Mouse (Mus musculus) c-Kit-positive CD71-positive TER-119-negative erythroid progenitor cells, embryonic 14.5 days (primary cell): Measurements from ENCODE around the gene Chsy1.

ENCODE experiments used
- DNase-seq: peaks from one replicate; pipeline ENCODE4 v3.0.0-alpha.2; 2013; ENCODE audit warnings: low read depth

Gene Chsy1

GRCm38 (mm10) chr7:66108961-66109854 is at the start of gene Chsy1:
Gene Chsy1 (plus strand): TSS chr7:66109515.
- peak; percentile 81 for DNase-seq

GRCm38 (mm10) chr7:66060066-66060956 is 49.0 kb upstream of the Chsy1 start:
- peak; percentile 78 for DNase-seq

DNA sequence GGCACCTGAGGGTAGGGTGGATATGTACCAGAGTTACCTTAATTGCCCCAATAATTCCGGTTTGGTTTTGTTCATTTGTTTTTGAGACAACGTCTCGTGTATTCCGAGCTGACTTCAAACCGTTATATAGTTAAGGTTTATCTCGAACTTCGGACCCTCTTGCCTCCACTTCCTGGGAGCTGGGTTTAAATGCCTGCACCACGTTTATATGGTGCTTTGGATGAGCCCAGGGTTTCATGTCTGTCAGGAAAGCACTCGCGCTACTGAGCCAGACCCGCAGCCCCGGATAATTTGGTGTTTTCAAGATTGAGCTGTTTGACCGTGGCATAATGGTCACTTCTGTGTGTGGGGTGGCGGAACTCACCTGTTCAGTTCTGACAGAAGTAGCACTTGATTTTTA is 48.3 kb upstream of the Chsy1 start:
- peak; percentile 17 for DNase-seq

GRCm38 (mm10) chr7:66076411-66076810 is 32.9 kb upstream of the Chsy1 start:
- DNase-seq: no peak

DNA sequence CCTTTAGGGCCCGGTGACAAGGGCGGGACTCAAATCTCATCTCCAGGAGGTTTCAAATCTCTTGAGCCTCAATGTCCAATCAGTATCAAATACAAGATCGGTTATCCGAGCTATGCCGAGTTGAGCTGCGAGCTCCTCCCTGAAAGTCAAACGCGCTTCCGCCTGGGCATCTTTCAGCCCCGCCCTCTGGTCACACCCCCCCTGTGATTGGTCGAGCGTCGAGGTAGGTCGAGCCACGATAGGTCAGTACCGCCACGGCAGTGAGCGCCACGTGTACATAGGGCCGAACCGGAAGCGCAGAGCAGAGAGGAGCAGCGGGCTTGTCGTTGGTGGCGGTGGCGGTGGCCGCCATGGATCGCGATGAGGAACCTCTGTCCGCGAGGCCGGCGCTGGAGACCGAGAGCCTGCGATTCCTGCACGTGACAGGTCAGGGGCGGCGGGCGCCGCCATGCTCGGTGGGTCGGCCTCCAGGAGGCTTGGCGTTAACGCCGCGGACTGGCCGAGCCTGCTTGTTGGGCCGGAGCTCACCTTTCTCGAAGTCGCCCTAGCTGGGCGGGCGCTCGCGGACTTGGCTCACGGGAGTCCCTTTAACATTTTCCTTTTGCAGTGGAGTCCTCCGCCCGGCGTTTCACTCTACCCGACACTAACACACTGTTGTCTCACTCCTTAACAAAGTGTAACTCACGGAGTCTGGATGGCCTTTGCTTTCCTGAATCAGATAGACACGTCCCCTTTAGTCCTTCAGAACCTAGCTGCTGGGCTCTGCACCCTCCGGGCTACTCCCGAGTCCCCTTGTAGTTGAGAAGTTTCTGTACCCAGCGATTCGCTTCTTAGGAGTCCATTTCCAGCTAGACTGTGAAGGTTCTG is 29.7 kb upstream of the Chsy1 start, which contains the start of gene Selenos:
Gene Selenos (plus strand): TSS at position 286 of the 867 bp plus-strand sequence.
- DNase-seq: peak; percentile 95

- DNase-seq: no peak
Observed at GRCm38 (mm10) chr7:66080231-66080613, 29.1 kb upstream of the Chsy1 start.

DNA sequence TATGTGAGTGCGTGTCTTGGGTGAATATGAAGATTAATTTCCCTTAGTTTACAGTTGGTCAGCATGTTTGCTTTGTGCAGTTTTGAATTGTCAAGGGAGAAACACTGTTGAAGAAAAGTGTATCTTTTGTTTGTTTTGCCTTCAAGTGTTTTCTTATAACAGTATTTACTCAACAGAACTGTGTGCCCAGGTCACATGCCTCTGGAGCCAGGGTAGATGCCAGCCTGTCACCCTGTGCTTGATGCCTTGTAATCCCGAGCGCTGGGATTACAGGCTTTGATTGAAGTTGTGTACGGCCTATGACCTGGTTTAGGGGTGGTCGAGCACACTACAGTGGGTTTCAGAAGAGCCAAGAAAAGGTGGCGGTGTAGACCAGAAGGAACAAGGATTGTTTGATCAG is 25.6 kb upstream of the Chsy1 start:
- DNase-seq: no peak

DNA sequence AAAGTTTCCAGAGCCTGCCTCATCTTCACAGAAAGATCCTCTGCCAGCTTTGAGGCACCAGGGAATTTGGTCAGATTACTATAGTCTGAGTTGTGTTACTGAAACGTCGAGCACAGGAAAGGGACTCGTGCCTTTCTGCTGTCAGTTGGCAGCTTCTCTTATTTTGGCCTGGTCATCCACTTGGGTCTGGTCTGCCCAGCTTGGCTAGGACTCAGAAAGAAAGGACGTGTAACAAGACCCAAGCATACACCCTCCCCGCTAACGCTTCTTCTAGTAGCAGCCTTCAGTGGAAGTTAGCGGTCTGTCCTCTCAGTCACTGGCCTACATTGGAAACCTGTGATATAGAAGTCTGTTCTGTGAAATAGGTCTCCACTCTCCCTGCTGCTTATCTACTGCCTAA is 24.8 kb upstream of the Chsy1 start:
- DNase-seq: no peak

DNA sequence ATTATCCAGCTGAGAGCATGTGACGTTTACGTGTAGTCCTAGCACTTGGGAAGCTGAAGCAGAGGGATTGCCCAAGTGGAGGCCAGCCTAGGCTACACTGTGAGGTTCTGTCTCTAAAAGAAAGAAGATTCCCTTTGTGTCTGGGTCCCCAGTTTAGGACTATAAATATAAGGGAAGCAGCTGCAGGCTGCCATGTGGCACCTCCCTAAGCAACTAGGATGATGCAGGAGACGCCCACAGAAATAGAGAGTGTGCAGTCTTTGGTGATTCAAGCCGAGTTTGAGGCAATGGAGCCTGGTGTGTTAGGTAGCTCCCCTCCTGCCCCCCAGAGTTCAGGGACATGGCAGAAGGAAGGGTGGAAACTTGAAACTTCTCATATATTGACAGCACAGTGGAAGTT is 21.7 kb upstream of the Chsy1 start:
- DNase-seq: no peak

DNA sequence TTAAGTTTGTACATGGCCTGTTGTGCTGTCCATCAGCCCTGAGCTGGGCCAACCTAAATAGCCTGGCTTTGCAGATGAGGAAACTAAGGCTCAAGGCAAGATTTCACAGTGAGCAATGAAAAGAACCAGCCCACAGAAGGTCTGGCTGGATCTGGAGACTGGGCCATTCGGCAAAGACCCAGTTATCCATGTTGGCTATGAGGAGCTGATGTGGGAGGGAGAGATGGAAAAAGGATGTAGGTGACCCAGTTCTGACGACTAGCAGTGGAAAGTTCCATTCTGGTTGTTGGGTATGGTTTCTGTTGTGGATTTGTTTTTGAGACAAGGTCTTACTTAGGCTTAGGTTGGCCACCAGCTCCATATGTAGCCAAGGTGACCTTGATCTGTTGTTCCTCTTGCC is 21.2 kb upstream of the Chsy1 start:
- no peak for DNase-seq

DNA sequence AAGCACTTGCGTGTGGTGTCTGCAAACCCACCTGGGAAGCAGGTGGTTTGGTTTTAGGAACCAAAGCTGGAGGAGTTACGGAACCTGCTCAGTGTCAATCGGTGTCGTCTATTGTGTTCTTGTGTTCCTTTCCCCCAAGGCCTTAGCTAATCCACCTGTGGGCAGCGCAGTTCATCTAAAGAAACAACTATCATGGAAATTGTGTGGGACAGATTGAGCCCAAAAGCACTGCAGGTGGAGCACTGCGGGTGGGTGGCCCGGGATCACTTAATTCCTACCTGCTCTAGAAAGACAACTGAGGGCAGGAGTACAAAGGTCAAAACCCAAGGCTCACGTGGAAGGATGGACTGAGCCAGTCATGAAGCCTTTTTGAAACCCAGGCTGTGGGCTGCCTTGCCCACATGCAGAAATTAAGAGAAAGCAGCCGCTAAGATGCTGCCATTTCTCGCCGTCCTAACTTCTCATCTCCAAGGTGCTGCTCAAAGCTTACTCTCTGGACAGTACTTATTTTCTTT is 18.6 kb upstream of the Chsy1 start:
- DNase-seq: no peak

GRCm38 (mm10) chr7:66091553-66091952 is 17.8 kb upstream of the Chsy1 start:
- no peak for DNase-seq

DNA sequence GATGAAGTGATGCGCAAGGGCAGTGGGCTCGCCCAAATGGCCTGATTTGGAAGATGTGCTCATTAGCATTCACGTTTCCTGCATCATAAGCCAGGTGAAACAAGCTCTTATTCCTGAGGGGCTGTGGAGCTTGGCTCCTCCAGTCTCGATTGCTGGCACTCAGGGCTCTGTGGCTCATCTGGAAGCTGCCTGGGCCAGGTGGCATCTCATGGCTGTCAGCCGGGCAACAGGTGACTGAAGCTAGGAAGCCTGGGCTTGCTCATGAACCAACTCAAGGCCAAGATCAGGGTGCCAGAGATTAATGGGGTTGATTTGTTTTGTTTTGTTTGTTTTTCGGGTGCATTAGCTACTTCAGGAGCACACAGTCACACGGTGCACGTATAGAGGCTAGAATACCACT is 16.7 kb upstream of the Chsy1 start:
- DNase-seq: no peak

DNA sequence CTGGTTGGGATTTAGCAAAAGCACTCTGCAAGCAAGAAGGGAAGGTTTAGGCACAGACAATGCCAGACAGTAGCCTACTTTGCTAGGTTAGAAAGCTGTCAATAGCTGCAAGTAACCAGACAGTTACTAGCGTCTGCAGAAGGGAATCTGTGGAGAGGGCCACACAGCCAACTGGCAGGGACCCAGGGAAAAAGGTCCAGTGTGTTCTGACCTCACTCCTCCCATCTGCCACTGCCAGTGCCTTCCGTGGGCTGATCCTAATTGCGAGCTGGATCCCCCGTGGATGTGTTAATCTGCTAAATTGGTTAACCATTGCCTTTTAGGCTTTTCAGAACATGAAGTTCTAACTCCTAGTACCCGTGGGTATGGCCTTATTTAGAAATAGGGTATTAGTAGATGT is 15.2 kb upstream of the Chsy1 start:
- DNase-seq: no peak

DNA sequence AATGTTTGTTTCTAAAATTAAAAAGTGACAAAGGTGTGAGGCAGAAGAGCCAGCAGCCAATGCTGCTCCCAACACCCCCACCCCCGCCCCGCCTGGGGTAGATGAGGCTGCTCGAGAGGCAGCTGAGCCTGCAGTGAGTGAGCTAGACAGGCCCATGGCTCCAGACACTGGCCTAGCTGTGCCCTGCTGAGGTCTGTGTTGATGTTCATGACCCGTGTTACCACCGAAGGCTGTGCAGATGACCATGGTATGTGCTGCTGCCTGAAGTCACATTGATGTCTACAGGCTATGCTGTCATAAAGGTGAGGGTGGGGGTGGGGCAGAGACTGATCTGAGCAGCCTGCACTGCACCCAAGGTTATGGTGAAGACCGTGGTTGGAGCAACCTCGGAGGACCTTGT is 10.5 kb upstream of the Chsy1 start:
- DNase-seq: no peak

DNA sequence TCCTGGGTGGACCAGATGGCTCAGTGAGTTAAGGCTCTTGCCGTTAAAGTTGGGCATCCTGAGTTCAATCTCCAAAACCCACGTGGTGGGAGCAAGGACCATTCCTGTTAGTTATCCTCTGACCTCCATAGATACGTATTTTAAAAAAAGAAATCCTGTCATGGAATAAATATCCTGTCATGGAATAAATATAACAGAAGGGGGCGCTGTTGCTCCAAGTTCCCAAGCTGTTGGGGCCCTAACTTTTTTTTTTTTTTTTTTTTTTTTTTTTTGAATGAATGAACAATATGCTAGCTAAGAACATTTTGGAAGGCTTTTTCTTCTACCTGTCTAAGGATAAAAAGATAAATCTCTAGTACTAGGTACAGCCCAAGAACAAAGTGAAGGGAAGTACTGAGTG is 7.4 kb upstream of the Chsy1 start:
- no peak for DNase-seq

GRCm38 (mm10) chr7:66104531-66104930 is 4.8 kb upstream of the Chsy1 start:
- DNase-seq: no peak

DNA sequence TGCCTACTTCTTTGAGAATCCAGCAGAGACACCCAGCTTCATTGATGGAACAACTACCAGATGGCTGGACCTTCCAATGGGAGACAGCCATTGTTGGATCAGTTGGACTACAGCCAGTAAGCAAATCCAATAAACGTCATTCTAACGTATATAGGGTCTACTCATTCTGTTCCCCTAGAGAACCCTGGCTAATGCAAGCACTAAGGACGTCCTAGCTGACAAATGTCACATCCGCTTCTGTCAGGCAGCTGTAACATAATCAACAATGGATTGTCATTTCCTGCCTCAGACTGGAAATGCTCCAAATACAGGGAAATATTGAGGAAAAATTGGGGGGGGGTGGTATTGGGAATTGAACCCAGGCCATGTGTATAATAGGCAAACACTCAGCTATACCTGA is 3.5 kb upstream of the Chsy1 start:
- no peak for DNase-seq

- no peak for DNase-seq
Observed at GRCm38 (mm10) chr7:66106581-66107056, 2.7 kb upstream of the Chsy1 start.

DNA sequence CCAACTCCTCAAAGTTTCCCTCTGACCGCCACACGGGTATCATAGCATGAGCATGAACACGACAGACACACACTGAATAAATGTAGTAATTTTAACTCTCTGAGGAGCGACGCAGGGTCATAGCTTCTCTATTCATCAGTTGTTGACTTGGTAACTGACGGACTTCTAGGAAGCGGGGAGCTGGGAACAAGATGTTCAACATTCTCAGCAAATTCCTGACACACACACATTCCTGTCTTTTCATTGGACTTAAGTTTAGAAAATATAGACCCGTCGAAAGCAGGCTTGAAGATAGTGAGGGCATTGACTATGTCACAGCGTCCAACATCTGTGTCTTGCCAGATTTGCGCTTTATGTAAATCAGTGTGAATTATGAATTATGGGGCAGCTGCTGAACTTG is 2.1 kb upstream of the Chsy1 start:
- no peak for DNase-seq

DNA sequence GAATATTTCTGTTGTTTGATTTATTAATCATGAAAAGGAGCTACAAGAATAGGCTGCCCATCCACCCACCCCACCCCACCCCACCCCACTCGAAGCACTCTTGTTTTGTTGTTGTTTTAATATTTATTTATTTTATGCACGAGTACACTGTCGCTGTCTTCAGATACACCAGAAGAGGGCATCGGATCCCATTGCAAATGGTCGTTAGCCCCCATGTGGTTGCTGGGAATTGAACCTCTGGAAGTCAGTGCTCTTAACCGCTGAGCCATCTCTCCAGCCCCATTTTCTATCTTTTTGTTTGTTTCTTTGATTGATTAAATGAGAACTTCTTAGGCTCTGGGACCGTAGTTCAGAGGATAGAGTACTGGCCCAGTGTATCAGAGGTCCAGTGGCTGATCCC is 1.4 kb upstream of the Chsy1 start:
- no peak for DNase-seq
